Mouse (Mus musculus) ES-E14 (cell line): ENCODE data around the gene Tecr.

Experiments used
- CHD2 ChIP-seq: IDR thresholded peaks from 2 replicates; pipeline ENCODE4 v1.6.1; 2014; ENCODE audit warnings: mild to moderate bottlenecking, low read depth, low read length, inconsistent platforms
- HCFC1 ChIP-seq: IDR thresholded peaks from 2 replicates; pipeline ENCODE4 v1.6.1; 2012; ENCODE audit warnings: low read length, inconsistent platforms, borderline replicate concordance; ENCODE audit not compliant: insufficient read depth
- MAFK ChIP-seq: IDR thresholded peaks from 2 replicates; pipeline ENCODE4 v1.6.1; 2014; ENCODE audit warnings: mild to moderate bottlenecking, low read depth, low read length, inconsistent platforms; ENCODE audit not compliant: insufficient read depth
- ZC3H11A ChIP-seq: IDR thresholded peaks from 2 replicates; pipeline ENCODE4 v1.6.1; 2012; ENCODE audit warnings: low read depth, mild to moderate bottlenecking, inconsistent platforms, low read length, borderline replicate concordance
- ZNF384 ChIP-seq: IDR thresholded peaks from 2 replicates; pipeline ENCODE4 v1.6.1; 2012; ENCODE audit warnings: low read depth, low read length, inconsistent platforms

DNA sequence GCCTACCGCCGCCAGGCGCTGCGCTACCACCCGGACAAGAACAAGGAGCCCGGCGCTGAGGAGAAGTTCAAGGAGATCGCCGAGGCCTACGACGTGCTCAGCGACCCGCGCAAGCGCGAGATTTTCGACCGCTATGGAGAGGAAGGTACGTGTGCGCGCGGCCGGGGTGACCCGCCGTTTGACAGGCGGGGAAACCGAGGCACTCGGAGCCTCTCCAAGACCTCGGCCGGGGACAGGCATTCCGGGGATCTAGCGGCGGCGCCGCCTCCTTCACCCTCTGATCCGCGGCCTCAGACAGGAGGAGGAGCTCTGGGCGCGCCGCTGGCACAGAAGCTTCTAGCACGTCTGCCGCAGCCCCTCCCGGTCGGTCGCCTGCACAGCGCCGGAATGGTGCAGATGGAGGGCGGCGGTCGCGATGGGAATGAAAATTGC is 643 bp upstream of the Tecr start:
- no peak; the same call in 1 of the 2 replicates for TF ChIP-seq HCFC1
- no peak for TF ChIP-seq ZC3H11A
- TF ChIP-seq CHD2 = no peak
- TF ChIP-seq MAFK = no peak
- TF ChIP-seq ZNF384 = no peak
